Mouse (Mus musculus): Measurements from ENCODE around the gene Zfp277. TPM values are rescaled to one million over a fixed set of nuclear protein-coding genes. Genes with fewer than 3 reads are reported as not detected.

Gene Zfp277
- 26.4 and 28.4 TPM in 2 replicates for total RNA-seq (2017)

- ATAC-seq (ENCODE audit: extremely low read depth, insufficient number of reproducible peaks, low FRiP score, poor library complexity, severe bottlenecking): peak; percentile 97
Measured at GRCm38 (mm10) chr12:40445648-40446449, at the start of gene Zfp277, which contains the start of gene Dock4. Gene Zfp277, minus strand, starts transcription at chr12:40445902. Gene Dock4, plus strand, starts transcription at chr12:40445952.

- ATAC-seq (ENCODE audit: extremely low read depth, insufficient number of reproducible peaks, low FRiP score, poor library complexity, severe bottlenecking): no peak
Measured at GRCm38 (mm10) chr12:40486047-40486837, 40.5 kb upstream of the Zfp277 start.

- no peak for ATAC-seq (ENCODE audit: extremely low read depth, insufficient number of reproducible peaks, low FRiP score, poor library complexity, severe bottlenecking)
Measured at GRCm38 (mm10) chr12:40485210-40485609, 39.5 kb upstream of the Zfp277 start.

GRCm38 (mm10) chr12:40484224-40484623 lies 38.5 kb upstream of the Zfp277 start:
- no peak for ATAC-seq (ENCODE audit: extremely low read depth, insufficient number of reproducible peaks, low FRiP score, poor library complexity, severe bottlenecking)

GRCm38 (mm10) chr12:40477621-40478452 lies 32.1 kb upstream of the Zfp277 start:
- no peak for ATAC-seq (ENCODE audit: extremely low read depth, insufficient number of reproducible peaks, low FRiP score, poor library complexity, severe bottlenecking)

GRCm38 (mm10) chr12:40473709-40474108 lies 28.0 kb upstream of the Zfp277 start:
- ATAC-seq (ENCODE audit: extremely low read depth, insufficient number of reproducible peaks, low FRiP score, poor library complexity, severe bottlenecking): no peak

GRCm38 (mm10) chr12:40471649-40472399 lies 26.1 kb upstream of the Zfp277 start:
- ATAC-seq (ENCODE audit: extremely low read depth, insufficient number of reproducible peaks, low FRiP score, poor library complexity, severe bottlenecking): no peak

- no peak for ATAC-seq (ENCODE audit: extremely low read depth, insufficient number of reproducible peaks, low FRiP score, poor library complexity, severe bottlenecking)
Measured at GRCm38 (mm10) chr12:40469009-40469408, 23.3 kb upstream of the Zfp277 start.

- no peak for ATAC-seq (ENCODE audit: extremely low read depth, insufficient number of reproducible peaks, low FRiP score, poor library complexity, severe bottlenecking)
Measured at GRCm38 (mm10) chr12:40468235-40468634, 22.5 kb upstream of the Zfp277 start.

GRCm38 (mm10) chr12:40464282-40464681 lies 18.6 kb upstream of the Zfp277 start:
- ATAC-seq (ENCODE audit: extremely low read depth, insufficient number of reproducible peaks, low FRiP score, poor library complexity, severe bottlenecking): no peak

- ATAC-seq (ENCODE audit: extremely low read depth, insufficient number of reproducible peaks, low FRiP score, poor library complexity, severe bottlenecking): no peak
Measured at GRCm38 (mm10) chr12:40463828-40464227, 18.1 kb upstream of the Zfp277 start.

- ATAC-seq (ENCODE audit: extremely low read depth, insufficient number of reproducible peaks, low FRiP score, poor library complexity, severe bottlenecking): no peak
Measured at GRCm38 (mm10) chr12:40462693-40463235, 17.1 kb upstream of the Zfp277 start.

GRCm38 (mm10) chr12:40459673-40460265 lies 14.1 kb upstream of the Zfp277 start:
- ATAC-seq (ENCODE audit: extremely low read depth, insufficient number of reproducible peaks, low FRiP score, poor library complexity, severe bottlenecking): no peak

GRCm38 (mm10) chr12:40458977-40459376 lies 13.3 kb upstream of the Zfp277 start:
- no peak for ATAC-seq (ENCODE audit: extremely low read depth, insufficient number of reproducible peaks, low FRiP score, poor library complexity, severe bottlenecking)

GRCm38 (mm10) chr12:40456517-40456916 lies 10.8 kb upstream of the Zfp277 start:
- no peak for ATAC-seq (ENCODE audit: extremely low read depth, insufficient number of reproducible peaks, low FRiP score, poor library complexity, severe bottlenecking)

GRCm38 (mm10) chr12:40449119-40449795 lies 3.6 kb upstream of the Zfp277 start:
- ATAC-seq (ENCODE audit: extremely low read depth, insufficient number of reproducible peaks, low FRiP score, poor library complexity, severe bottlenecking): no peak

GRCm38 (mm10) chr12:40447561-40448355 lies 2.1 kb upstream of the Zfp277 start:
- no peak for ATAC-seq (ENCODE audit: extremely low read depth, insufficient number of reproducible peaks, low FRiP score, poor library complexity, severe bottlenecking)
